Mouse (Mus musculus): ENCODE data around the gene Kif4. TPM values are rescaled to one million over a fixed set of nuclear protein-coding genes. Genes with fewer than 3 reads are reported as not detected.

Kif4 gene
- polyA plus RNA-seq, 1 experiment, result 13.4 TPM

DNA sequence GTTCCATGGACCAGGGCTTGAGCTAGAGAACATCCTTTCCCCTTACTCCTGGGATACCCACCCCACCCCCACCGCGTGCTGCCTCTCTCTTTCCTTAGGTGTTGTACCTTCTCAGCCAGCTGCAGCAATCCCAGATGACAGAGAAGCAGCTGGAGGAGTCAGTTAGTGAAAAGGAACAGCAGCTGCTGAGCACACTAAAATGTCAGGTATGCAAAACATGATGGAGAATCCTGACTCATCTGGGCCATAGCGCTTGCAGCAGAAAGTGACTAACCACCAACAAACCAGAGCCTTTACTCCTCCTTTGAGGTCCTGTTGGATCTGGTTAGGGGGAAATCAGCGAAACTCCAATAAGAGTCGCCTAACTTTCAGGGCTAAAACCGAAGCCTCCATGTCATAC, 90.6 kb downstream of the Kif4 start:
- no peak for TF ChIP-seq CTCF (IDR thresholded peaks at IDR 0.05; ENCODE audit: low read depth, low read length)
- TF ChIP-seq POLR2A (IDR thresholded peaks at IDR 0.05; ENCODE audit: borderline replicate concordance, low read depth, low read length), result no peak
- Histone ChIP-seq H3K4me1 (ENCODE audit: control insufficient read depth, insufficient read depth, low read length) (no peaks in the 10 kb centered on the region), H3K27ac (ENCODE audit: insufficient read depth, low read depth, low read length) (no peak overlapping the region), H3K4me3 (ENCODE audit: insufficient read depth, low read length) (no peak overlapping the region)

DNA sequence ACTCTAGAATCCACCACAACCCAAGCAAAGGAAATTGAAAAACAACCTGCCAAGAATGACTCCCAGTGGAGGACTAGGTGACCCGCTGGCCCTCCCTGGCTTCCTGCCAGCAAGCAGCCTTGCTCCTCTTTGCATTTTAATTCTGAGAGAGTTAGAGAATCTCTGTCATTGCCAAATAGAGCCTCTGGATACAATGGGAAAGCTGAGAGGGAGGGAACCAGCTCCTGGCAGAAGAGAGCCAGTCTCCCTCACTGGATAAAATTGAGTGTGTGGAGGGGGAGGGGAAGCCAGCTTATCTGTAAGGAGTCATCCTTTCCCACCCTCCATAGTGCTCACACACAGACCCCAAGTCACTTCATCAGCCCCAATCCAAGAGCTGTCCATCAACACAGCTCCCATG, 103.4 kb downstream of the Kif4 start:
- H3K4me1 ChIP-seq (ENCODE audit: control insufficient read depth, insufficient read depth, low read length), result peaks cover 11% of the 10 kb centered on the region
- H3K27ac ChIP-seq (ENCODE audit: insufficient read depth, low read depth, low read length), result no peak overlapping the region
- TF ChIP-seq CTCF (IDR thresholded peaks at IDR 0.05; ENCODE audit: low read depth, low read length), result no peak
- no peak for TF ChIP-seq POLR2A (IDR thresholded peaks at IDR 0.05; ENCODE audit: borderline replicate concordance, low read depth, low read length)
- no peak overlapping the region for H3K4me3 ChIP-seq (ENCODE audit: insufficient read depth, low read length)

DNA sequence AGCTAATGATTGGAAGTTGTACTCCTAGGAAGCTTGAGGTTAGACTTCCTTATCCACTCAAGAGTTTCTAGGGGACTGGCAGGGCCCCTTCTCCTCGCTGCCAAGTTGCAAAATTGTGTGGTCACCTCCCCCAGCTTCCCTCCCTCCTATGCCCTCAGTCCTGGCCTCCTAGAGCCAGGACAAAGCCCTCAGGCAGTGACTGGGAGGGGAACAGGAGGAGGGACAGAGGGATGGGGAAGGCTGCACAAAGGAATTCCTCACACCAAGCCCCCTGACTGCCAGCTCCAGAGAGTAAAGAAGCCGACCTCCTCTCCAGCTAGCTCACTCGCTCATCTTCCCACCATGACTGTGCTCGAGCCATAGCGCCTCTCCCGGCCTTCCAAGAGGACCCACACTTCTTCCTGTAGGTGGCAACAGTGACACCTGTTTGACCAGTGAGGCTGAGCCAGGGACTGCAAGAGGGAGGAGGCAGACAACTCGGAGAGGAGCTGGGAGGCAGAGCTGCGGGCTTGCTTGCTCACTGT, 104.2 kb downstream of the Kif4 start, which contains the start of gene Gdpd2:
Gene Gdpd2 (plus strand): TSS at position 209 of the 524 bp plus-strand sequence.
- TF ChIP-seq POLR2A (IDR thresholded peaks at IDR 0.05; ENCODE audit: borderline replicate concordance, low read depth, low read length) (no peak), CTCF (IDR thresholded peaks at IDR 0.05; ENCODE audit: low read depth, low read length) (no peak)
- Histone ChIP-seq H3K4me1 (ENCODE audit: control insufficient read depth, insufficient read depth, low read length) (peaks cover 11% of the 10 kb centered on the region), H3K4me3 (ENCODE audit: insufficient read depth, low read length) (0 out of 2 replicates have a peak within 1 kb of the TSS, but pooled peaks have one; percentile 6)

DNA sequence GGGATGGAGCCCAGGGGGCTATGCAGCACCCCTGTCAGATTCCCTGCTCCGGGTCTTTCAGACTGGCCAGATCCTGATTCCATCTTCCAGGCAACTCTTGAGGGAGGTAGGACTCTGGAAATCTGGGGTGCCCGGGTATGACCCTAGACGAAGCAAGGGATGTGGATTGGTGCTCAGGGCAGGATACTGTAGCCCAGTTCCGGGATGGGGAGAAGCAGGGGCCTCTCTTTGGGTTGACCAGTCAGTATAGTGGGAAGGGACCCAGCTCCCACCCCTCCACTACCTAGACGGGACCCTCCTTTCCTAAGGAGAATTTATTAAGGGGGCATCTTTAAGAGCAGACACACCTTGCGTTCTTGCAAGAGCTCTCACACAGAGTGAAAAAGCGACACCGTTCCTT, 104.7 kb downstream of the Kif4 start:
- Histone ChIP-seq H3K4me1 (ENCODE audit: control insufficient read depth, insufficient read depth, low read length) (peaks cover 11% of the 10 kb centered on the region), H3K4me3 (ENCODE audit: insufficient read depth, low read length) (no peak overlapping the region), H3K27ac (ENCODE audit: insufficient read depth, low read depth, low read length) (no peak overlapping the region)
- TF ChIP-seq POLR2A (IDR thresholded peaks at IDR 0.05; ENCODE audit: borderline replicate concordance, low read depth, low read length) (no peak), CTCF (IDR thresholded peaks at IDR 0.05; ENCODE audit: low read depth, low read length) (no peak)

More for the DNA sequence above, 104.2 kb downstream of the Kif4 start, which contains the start of gene Gdpd2:
- H3K27ac ChIP-seq (ENCODE audit: insufficient read depth, low read depth, low read length), result no peak within 1 kb of the TSS

DNA sequence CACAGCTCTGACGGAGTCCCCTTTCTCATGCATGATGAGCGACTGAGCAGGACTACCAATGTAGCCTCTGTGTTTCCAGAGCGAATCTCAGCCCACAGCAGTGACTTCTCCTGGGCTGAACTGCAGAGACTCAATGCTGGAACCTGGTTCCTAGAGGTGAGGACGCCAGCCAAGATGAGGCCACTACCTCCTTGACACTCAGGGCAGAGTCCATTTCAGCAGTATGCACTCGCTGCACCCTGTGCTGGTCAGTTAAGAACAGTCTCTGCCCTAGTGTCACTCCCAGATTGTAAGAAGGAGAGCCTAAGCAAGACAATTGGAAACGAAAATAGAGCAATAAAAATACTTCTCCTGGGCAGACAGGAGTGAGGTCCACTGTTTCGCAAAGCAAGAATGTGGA, 108.8 kb downstream of the Kif4 start:
- H3K4me1 ChIP-seq (ENCODE audit: control insufficient read depth, insufficient read depth, low read length), result peaks cover 4% of the 10 kb centered on the region
- no peak for TF ChIP-seq CTCF (IDR thresholded peaks at IDR 0.05; ENCODE audit: low read depth, low read length)

DNA sequence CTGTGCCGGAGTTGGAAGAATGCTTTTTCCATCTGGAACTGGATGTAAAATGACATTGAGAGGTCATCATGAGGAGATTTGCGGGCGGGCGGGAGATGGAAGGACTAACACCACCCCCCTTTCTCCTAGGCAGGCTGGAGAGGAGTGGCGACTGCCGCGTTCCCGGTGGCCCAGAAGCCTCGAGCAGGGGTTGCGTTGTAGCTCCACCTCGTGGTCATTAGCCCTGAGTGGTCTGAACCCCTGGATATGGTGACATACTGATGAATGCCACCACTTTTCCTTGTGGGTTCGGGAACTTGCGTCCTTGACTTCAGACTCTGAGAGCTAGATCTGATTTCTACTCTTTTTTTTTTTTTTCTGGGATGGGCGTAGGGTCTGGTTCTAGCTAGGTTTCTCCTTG, 113.4 kb downstream of the Kif4 start:
- TF ChIP-seq POLR2A (IDR thresholded peaks at IDR 0.05; ENCODE audit: borderline replicate concordance, low read depth, low read length), result no peak
- 0 out of 2 replicates have a peak, but pooled peaks have one; percentile 13 for TF ChIP-seq CTCF (IDR thresholded peaks at IDR 0.05; ENCODE audit: low read depth, low read length)
- Histone ChIP-seq H3K4me1 (ENCODE audit: control insufficient read depth, insufficient read depth, low read length) (peaks cover 9% of the 10 kb centered on the region), H3K4me3 (ENCODE audit: insufficient read depth, low read length) (peak overlapping the region; percentile 57), H3K27ac (ENCODE audit: insufficient read depth, low read depth, low read length) (no peak overlapping the region)

More for the DNA sequence above, 108.8 kb downstream of the Kif4 start:
- H3K27ac ChIP-seq (ENCODE audit: insufficient read depth, low read depth, low read length), result no peak overlapping the region
- H3K4me3 ChIP-seq (ENCODE audit: insufficient read depth, low read length), result no peak overlapping the region

DNA sequence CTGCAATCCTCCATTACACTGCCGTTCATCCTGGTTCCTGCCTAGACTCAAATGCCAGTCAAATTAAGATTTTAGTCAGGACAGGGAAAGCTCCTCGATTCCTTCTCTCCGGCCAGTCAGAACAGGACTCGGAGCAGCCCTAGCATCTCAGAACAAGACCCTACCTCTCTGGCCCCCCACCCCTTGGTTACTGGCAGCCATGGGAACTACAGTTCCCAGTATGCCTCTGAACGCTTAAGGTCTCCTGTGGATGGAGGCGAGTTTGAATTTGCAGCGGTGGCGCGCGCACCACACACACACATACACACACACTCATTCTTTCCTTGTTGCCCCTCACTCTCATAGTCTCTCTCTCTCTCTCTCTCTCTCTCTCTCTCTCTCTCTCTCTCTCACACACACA, 113.9 kb downstream of the Kif4 start:
- Histone ChIP-seq H3K4me1 (ENCODE audit: control insufficient read depth, insufficient read depth, low read length) (peaks cover 9% of the 10 kb centered on the region), H3K27ac (ENCODE audit: insufficient read depth, low read depth, low read length) (no peak overlapping the region), H3K4me3 (ENCODE audit: insufficient read depth, low read length) (peak overlapping the region; percentile 57)
- TF ChIP-seq CTCF (IDR thresholded peaks at IDR 0.05; ENCODE audit: low read depth, low read length), result no peak
- no peak for TF ChIP-seq POLR2A (IDR thresholded peaks at IDR 0.05; ENCODE audit: borderline replicate concordance, low read depth, low read length)

DNA sequence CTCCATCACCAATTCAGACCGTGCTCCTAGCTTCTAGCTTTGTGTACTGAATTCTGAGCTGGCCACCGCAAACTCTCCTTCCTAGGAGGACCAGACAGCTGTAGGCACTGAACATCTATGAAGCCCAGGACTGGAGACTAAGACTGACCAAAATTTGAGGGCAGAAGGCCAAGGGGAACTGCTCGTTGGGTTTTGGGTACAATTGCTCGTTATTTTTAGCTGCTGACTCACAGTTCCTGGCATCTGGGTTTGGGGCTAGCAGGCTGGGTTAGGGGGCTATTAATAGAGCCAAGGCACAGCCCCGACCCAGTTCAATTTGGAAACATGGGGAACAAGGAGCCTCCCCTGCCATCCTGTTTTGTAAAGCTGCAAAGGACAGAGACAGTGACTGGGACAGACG, 115.2 kb downstream of the Kif4 start:
- Histone ChIP-seq H3K4me1 (ENCODE audit: control insufficient read depth, insufficient read depth, low read length) (peaks cover 9% of the 10 kb centered on the region), H3K27ac (ENCODE audit: insufficient read depth, low read depth, low read length) (peak overlapping the region; percentile 93)
- TF ChIP-seq CTCF (IDR thresholded peaks at IDR 0.05; ENCODE audit: low read depth, low read length), result no peak
- TF ChIP-seq POLR2A (IDR thresholded peaks at IDR 0.05; ENCODE audit: borderline replicate concordance, low read depth, low read length), result no peak

DNA sequence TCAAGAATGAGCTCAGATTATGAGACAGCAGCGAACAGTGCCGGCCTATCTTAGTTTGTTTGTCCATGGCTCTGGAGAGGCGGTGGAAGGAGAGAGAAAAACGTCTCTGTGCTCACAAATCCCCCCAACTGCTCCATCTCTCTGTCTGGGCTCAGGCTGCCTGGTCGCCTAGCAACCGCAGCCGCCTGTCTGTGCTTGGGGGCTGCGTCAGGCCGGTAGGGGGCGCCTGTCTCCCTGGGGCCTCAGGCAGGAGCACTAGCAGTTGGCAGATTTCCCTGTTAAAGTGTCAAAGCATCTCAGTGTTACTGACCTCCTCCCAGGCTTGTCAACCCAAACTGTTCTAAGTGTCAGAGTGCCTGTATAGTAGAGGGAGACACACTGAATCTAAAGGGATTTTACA, 116.4 kb downstream of the Kif4 start:
- TF ChIP-seq POLR2A (IDR thresholded peaks at IDR 0.05; ENCODE audit: borderline replicate concordance, low read depth, low read length), result no peak
- TF ChIP-seq CTCF (IDR thresholded peaks at IDR 0.05; ENCODE audit: low read depth, low read length), result no peak
- H3K4me3 ChIP-seq (ENCODE audit: insufficient read depth, low read length), result no peak overlapping the region
- no peak overlapping the region for H3K27ac ChIP-seq (ENCODE audit: insufficient read depth, low read depth, low read length)
- peaks cover 10% of the 10 kb centered on the region for H3K4me1 ChIP-seq (ENCODE audit: control insufficient read depth, insufficient read depth, low read length)

More for the DNA sequence above, 115.2 kb downstream of the Kif4 start:
- peak overlapping the region; percentile 42 for H3K4me3 ChIP-seq (ENCODE audit: insufficient read depth, low read length)

DNA sequence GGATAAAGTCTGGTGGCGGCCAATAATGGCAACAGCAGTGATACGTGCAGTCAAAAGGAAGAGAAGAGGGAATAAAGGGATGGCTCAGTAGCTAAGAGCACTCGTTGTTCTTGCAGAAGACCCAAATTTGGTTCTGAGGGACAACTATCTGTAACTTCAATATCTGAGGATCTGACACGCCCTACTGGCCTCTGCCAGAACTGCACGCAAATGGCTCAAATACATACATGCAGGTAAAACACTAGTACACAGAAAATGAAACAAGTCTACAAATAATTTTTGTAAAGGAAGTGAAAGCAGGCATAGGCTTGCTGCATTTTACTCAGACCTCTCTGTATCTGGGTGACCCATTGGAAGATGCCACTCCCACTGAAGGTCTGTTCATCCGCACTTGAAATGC, 140.3 kb downstream of the Kif4 start:
- Histone ChIP-seq H3K4me3 (ENCODE audit: insufficient read depth, low read length) (no peak overlapping the region), H3K4me1 (ENCODE audit: control insufficient read depth, insufficient read depth, low read length) (no peaks in the 10 kb centered on the region), H3K27ac (ENCODE audit: insufficient read depth, low read depth, low read length) (no peak overlapping the region)
- TF ChIP-seq CTCF (IDR thresholded peaks at IDR 0.05; ENCODE audit: low read depth, low read length), result no peak
- TF ChIP-seq POLR2A (IDR thresholded peaks at IDR 0.05; ENCODE audit: borderline replicate concordance, low read depth, low read length), result no peak
